Mouse (Mus musculus): ENCODE measurements around the gene Fam110a.

DNA sequence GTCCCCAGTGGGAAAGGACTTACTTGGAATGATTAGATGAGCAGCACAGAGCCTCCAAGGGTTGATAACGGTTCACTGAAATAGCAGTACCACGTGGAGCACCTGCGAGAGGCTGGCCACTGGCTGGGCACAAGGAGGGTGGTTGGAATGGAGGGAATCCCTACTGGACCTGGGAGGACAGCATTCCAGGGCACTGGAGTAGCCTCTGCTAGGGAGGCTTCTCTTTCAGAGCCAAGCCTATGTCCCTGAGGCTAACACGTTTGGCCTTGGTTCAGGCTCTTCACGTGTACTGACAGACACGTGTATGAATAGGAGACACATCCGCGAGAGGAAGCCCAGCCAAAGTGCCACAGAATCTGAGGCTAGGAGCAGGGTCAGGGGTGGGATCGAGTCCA, 18.5 kb upstream of the Fam110a start:
- TF ChIP-seq CTCF (IDR thresholded peaks at IDR 0.05) (no peak), POLR2A (IDR thresholded peaks at IDR 0.05; ENCODE audit: insufficient read depth, low read depth, low read length) (no peak)

Data from heart, adult 2 months (tissue).